In genomic region chr4:119274627-119275026, GRCm38 (mm10) we compare ENCODE assay signal across 1 mouse cellular context.
TF ChIP-seq lines count a peak whose summit lies in the region.

No protein-coding gene starts in this region.

TF ChIP-seq in MEL, 35 proteins besides CTCF, POLR2A, EP300 and RAD21:
- no peak for TF ChIP-seq E2F4 (IDR thresholded peaks at IDR 0.05; ENCODE audit: borderline replicate concordance, low read depth, low read length)
- no peak for TF ChIP-seq TCF12 (IDR thresholded peaks at IDR 0.05; ENCODE audit: low read depth, low read length)
- no peak for TF ChIP-seq ETS1 (IDR thresholded peaks at IDR 0.05; ENCODE audit: low read depth, low read length)
- TF ChIP-seq CHD1 (IDR thresholded peaks at IDR 0.05; ENCODE audit: low read depth, low read length) = no peak
- TF ChIP-seq ZC3H11A (IDR thresholded peaks at IDR 0.05; ENCODE audit: low read depth, low read length) = no peak
- TF ChIP-seq RCOR1 (IDR thresholded peaks at IDR 0.05; ENCODE audit: low read depth, low read length) = no peak
- no peak for TF ChIP-seq MYC (IDR thresholded peaks at IDR 0.05; ENCODE audit: low read depth, low read length)
- no peak for TF ChIP-seq MYB (IDR thresholded peaks at IDR 0.05; ENCODE audit: low read depth, low read length)
- TF ChIP-seq GABPA (IDR thresholded peaks at IDR 0.05; ENCODE audit: low read depth, low read length) = no peak
- TF ChIP-seq NRF1 (IDR thresholded peaks at IDR 0.05; ENCODE audit: insufficient read depth, low read depth, low read length, poor library complexity, severe bottlenecking) = no peak
- TF ChIP-seq JUND (IDR thresholded peaks at IDR 0.05; ENCODE audit: low read depth, low read length) = no peak
- TF ChIP-seq MXI1 (IDR thresholded peaks at IDR 0.05; ENCODE audit: low read depth, low read length) = no peak
- no peak for TF ChIP-seq USF1 (IDR thresholded peaks at IDR 0.05; ENCODE audit: low read depth, low read length)
- TF ChIP-seq CHD2 (IDR thresholded peaks at IDR 0.05; ENCODE audit: low read length) = no peak
- no peak for TF ChIP-seq UBTF (IDR thresholded peaks at IDR 0.05; ENCODE audit: borderline replicate concordance, insufficient read depth, low read depth, low read length)
- TF ChIP-seq HCFC1 (IDR thresholded peaks at IDR 0.05; ENCODE audit: low read depth, low read length) = no peak
- no peak for TF ChIP-seq POLR2AphosphoS2 (IDR thresholded peaks at IDR 0.05; ENCODE audit: low read length)
- no peak for TF ChIP-seq MAX (IDR thresholded peaks at IDR 0.05; ENCODE audit: low read length)
